Mouse (Mus musculus): ENCODE results near the gene Pxn.

Gene Pxn

DNA sequence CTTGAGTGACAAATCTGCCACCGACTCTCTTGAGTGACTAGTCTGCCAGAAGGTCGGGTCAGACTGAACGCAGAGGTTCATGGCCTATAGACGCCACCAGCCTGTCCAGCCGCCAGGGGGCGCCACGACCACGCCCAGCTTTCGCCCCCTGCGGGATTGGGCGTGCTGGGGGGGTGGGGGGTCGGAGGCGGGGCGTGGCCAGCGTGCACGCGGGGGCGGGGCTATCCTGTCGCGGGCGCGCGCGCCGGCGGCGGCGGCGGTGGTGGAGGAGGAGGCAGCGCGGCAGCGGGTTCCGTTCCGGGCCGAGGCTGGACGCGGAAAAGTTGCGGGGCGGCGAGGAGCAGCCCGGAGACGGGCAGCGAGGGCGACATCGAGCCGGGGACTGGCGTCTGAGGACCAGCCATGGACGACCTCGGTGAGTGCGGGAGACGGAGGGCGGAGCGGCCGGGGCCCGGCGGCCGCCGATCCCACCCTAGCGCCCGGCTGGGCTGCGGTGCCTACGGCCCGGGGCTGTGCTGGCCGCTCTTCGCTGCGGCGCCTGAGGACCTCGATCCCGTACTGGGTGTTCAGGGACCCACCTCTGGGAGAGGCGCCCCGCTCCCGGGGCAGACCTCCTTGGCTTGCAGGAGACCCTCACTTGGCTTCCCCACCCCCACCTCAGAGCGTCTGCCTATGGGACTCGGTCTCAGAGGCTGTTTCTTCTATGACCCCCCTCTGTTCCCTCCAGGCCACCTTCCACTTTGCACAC lies at the start of gene Pxn:
Gene Pxn (plus strand): TSS at position 223 of the 748 bp plus-strand sequence.
- DNase-seq, result peak; percentile 84 to 87

DNA sequence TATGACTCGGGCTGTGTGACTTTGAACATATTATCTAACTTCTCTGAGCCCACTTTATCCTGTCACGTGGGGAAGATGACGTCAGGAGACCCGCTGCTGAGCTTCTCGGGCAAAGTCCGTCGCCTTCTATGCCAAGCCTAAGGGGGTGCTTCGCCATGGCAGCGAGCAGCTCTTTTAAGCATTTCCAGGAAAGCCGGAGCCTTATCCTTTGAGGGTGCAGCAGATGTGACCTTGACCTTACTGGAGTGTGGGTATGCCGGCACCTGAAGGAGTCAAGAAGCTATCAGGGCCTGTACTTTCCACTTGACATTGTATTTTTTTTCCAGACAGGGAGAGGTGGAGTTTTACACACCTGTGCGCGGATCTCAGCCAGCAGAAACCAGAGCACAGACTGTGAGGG lies 47.6 kb upstream of the Pxn start:
- no peak for DNase-seq

- no peak for DNase-seq
Observed at GRCm38 (mm10) chr5:115464408-115465115, 41.9 kb upstream of the Pxn start.

GRCm38 (mm10) chr5:115465642-115466420 lies 40.6 kb upstream of the Pxn start, which contains the start of gene Pla2g1b:
Gene Pla2g1b (plus strand): TSS chr5:115466262.
- no peak for DNase-seq

- no peak for DNase-seq
Observed at GRCm38 (mm10) chr5:115469791-115470190, 36.7 kb upstream of the Pxn start.

GRCm38 (mm10) chr5:115470766-115471531 lies 35.5 kb upstream of the Pxn start:
- no peak for DNase-seq

- no peak for DNase-seq
Observed at GRCm38 (mm10) chr5:115473191-115473590, 33.3 kb upstream of the Pxn start.

- DNase-seq, result no peak
Observed at GRCm38 (mm10) chr5:115474174-115474828, 32.2 kb upstream of the Pxn start.

DNA sequence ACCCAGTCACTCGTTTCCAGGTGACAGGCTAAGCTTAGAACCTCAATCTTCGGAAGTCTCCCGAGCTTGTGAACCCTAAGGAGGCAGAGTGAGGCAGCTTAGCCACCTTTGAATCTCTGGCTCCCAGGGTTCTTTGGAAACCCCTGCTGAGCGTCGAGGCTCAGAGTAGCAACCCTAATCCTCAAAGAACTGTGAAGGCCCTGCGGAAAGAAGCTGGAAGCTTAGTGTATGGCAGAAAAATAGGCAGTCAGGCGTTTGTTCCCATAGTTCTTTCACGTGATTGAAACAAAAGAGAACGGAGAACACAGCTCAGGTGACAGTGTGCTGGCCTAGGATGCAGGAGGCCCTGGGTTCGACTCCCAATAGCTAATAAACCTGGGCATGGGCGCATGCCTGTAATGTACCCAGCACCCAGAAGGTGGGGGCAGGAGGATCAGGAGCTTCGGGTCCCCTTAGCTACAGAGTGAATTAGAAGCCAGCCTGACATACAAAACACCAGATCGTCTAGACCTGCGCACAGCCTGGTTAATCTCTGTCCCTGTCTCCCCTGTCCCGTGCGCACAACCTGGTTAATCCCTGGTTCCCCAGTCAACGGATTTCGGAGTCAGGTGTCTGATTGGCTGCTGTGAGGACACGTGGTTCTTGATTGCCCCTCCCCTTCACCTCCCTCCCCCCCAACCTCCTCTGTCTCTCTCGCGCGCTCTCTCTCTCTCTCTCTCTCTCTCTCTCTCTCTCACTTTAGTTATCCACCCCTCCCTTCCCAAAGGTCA lies 31.0 kb upstream of the Pxn start:
- DNase-seq, result no peak

DNA sequence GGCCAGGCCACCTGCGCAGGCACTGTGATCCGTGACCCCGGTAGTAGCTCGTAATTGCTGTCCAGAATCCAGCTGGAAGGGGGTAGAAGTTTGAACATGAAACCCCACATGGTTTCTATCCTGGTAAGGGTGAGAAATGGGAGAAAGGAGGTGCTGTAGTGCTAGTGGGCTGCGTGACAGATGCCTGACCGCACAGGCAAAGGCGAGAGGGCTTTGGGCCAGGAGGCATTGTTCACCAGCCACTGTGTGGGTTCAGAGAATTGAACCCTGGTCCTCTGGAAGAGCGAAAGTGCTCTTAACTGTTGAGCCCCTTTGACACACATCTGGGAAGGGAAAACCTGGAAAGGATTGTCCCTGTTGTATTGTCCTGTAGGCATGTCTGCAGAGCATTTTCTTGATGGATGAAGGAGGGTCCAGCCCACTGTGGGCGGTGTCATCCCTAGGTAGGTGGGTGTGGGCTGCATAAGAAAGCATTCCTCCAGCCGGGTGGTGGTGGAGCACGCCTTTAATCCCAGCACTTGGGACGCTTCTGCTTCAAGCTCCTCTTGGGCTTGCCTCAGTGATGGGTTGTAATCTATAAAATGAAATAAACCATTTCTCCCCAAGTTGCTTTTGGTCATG lies 30.3 kb upstream of the Pxn start:
- no peak for DNase-seq

DNA sequence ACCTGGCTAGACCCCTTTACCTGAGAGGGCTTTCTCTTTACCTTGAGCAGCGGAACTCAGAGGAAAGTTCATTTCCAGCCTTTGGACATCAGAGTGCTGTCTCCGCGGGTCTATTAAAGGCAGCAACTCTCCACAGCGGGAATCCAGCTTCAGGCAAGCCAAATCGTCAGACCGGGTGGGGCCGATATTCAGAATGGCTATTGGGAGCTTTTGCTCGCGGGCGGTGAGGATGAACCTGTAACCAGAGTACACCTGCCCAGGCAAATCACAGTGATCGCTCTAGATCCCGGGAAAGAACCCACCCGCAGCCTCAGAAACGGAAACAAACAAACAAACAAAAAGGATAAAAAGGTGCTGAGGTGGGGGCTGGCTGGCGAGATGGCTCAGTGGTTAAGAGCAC lies 26.9 kb upstream of the Pxn start:
- DNase-seq, result no peak

DNA sequence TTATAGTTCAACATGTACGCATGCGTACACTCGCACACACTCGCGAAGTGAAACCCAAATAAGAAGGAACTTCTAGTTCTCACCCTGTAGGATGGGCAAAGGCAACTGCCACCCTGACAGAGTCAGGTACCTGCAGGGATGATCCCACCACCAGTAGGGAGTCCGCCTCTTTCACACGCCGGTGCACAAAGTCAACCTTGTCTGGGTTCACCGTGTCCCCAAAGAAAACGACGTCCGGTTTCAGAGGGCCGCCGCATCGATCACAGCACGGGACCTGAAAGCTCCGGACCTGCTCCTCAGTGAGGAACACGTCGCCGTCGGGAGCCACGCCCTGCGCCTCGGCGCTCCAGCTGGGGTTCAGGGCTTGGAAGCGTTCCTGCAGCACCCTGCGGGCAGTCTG lies 26.4 kb upstream of the Pxn start:
- DNase-seq, result no peak

DNA sequence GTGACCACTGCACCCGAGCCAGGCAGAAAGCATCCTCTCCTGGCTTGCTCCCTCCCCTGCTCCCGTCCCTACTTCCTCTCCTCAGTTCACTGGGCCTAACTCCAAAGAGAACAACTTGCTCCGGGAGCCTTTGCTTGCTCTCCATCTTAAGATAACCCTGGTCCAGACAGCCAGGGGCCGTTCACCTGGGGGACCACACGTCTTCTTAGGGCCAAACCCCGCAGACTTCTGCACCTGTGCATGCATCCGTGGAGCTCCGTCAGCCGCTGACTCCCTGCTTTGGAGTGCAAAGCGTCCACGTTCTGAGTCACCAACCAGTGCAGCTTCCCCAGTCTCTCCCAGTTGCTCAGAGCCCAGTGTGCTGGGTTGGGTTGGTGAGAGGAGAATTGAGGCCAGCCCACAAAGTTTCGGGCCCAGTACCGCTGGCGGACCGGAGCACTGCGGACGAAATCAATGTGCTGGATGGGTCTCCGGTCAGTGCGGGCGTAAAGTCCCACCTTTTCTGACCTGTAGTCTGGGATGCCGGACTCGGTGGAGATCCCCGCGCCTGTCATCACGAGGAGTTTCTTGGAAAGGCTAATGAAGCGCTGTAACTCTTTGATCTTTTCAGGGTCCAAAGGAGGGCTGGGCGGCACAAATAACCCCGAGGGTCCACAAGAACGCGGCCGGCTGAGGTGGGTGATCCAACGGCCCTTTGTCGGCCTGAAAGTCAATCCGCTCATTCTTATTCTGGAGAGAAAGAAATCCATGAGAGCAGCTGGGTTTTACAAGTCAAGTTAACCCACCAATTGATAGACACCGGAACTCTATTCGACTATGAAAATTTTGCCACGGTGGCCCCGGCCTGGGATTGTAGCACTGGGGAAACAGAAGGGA lies 23.8 kb upstream of the Pxn start:
- DNase-seq, result no peak

- no peak for DNase-seq
Observed at GRCm38 (mm10) chr5:115483385-115483784, 23.1 kb upstream of the Pxn start.

DNA sequence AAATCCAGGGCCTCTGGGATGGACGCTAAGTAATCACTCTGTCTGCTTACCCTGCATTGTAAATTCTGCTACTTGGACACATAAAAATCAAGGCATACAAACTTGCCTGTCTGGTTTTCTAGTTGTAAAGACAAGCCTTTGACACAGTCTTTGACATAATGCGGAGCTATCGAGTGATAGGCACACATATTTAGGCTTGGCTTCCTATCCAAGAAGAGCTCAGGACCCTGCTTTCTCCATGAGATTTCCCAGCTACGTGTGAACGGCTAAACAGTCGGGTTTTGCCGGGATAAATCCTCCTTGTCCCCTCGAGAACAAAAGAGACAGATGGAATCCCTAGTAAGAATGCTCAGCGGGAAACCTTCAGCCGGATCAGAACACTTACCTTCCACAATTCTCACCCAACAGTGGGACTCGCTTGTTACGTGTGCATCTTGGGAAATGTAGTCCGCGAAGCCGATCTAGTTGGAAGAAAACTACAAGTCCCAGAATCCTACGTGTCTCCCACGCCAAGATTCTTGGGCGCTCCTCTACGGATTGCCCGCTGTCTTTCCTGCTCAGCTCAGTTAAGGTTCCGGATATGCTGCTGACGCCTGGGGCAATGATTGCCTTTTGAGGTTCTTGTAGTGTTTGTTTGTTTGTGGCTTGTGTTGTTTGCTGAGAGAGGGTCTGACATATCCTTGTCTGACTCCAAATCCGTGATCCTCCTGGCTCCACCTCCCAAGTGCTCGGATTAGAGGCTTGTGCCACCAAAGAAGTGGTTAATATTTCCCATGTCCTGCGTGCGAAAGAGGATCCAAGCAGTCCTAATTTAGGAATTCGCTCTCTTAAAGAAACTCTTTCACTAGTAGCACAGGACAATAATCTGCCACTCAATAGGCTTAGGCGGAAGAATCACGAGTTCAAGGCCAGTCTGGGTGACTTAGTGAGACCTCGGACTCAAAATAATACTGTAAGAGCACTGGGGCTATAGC lies 22.2 kb upstream of the Pxn start, which contains the start of gene Sirt4:
Gene Sirt4 (minus strand): TSS at position 779 of the 974 bp plus-strand sequence.
- peak; percentile 64 to 85 for DNase-seq

DNA sequence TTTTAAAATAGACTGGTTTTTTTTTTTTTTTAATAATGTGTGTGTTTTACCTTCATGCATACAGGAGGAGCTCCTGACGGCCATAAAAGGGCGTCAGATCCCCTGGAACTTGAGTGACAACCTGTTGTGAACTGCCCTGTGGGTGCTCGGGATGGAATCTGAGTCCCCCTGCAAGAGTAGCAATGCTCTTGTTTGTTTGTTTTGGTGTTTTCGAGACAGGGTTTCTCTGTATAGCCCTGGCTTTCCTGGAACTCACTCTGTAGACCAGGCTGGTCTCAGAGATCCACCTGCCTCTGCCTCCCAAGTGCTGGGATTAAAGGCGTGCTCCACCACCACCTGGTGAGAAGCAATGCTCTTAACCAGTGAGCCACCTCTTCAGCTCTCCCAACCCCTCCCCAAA lies 21.5 kb upstream of the Pxn start:
- no peak for DNase-seq

DNA sequence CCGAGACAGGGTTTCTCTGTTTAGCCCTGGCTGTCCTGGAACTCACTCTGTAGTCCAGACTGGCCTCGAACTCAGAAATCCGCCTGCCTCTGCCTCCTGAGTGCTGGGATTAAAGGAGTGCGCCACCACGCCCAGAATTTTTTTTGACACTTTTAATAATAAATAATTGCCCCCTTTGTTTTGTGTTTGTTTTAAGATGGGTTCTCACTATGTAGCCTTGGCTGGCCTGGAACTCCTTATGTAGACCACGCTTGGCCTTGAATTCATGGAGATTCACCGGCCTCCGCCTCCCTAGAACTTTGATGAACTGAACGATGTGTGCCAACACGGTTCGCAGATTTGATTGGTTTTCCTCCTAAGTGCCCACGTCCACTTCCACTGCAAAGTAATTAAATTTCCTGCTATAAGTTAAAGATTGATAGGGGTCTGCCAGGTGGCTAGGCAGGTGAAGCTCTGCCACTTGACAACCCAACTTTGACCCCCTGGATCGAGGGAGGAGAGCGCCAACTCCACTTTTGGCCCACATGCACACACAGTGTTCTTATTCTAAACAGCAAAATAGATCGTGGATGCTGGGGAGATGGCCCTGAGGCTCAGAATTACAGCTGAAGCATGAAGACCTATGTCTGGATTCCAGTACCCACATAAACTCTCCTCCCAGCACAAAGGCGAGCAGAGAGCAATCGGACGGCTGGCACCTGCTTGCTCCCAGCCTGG lies 20.8 kb upstream of the Pxn start:
- DNase-seq, result no peak

- no peak for DNase-seq
Observed at GRCm38 (mm10) chr5:115486726-115487125, 19.8 kb upstream of the Pxn start.
